Mouse (Mus musculus) forebrain, embryonic 11.5 days (tissue): ENCODE results near the gene Nos1ap. TPM values are rescaled to one million over a fixed set of nuclear protein-coding genes. Genes with fewer than 3 reads are reported as not detected.

ENCODE experiments used
- ATAC-seq: fragments of 200-750 bp; cut with Nextera tagmentation; replicated peaks from 2 replicates; pipeline ENCODE4 v1.8.0; 2017; ENCODE audit warnings: moderate TSS enrichment; ENCODE audit not compliant: low FRiP score
- DNase-seq: peaks from one replicate; pipeline ENCODE4 v3.0.0-alpha.2; 2017; ENCODE audit warnings: low spot score
- H3K27ac ChIP-seq: fragments of 300-500 bp; sonication (generic); 2 replicates; pipeline ENCODE4 v1.5.1; 2014; ENCODE audit warnings: low read depth, low read length
- H3K27me3 ChIP-seq: fragments of 300-500 bp; sonication (generic); 2 replicates; pipeline ENCODE4 v1.6.1; 2014; ENCODE audit warnings: mild to moderate bottlenecking, low read length, mixed read lengths; ENCODE audit not compliant: control insufficient read depth, insufficient read depth
- H3K36me3 ChIP-seq: fragments of 300-500 bp; sonication (generic); 2 replicates; pipeline ENCODE4 v1.6.1; 2014; ENCODE audit warnings: mild to moderate bottlenecking, low read length, moderate library complexity, mixed read lengths; ENCODE audit not compliant: control insufficient read depth, insufficient read depth
- H3K4me1 ChIP-seq: fragments of 300-500 bp; sonication (generic); replicated peaks from 2 replicates; pipeline ENCODE4 v1.6.1; 2014; ENCODE audit warnings: low read length, mixed read lengths; ENCODE audit not compliant: control insufficient read depth, insufficient read depth
- H3K4me2 ChIP-seq: fragments of 300-500 bp; sonication (generic); 2 replicates; pipeline ENCODE4 v1.6.1; 2014; ENCODE audit warnings: low read depth, mild to moderate bottlenecking, low read length, moderate library complexity, mixed read lengths; ENCODE audit not compliant: severe bottlenecking
- H3K4me3 ChIP-seq: fragments of 300-500 bp; sonication (generic); 2 replicates; pipeline ENCODE4 v1.5.1; 2014; ENCODE audit warnings: low read depth, low read length
- H3K9ac ChIP-seq: fragments of 300-500 bp; sonication (generic); 2 replicates; pipeline ENCODE4 v1.6.1; 2014; ENCODE audit warnings: low read length
- H3K9me3 ChIP-seq: fragments of 300-500 bp; sonication (generic); 2 replicates; pipeline ENCODE4 v1.6.1; 2016; ENCODE audit warnings: low read length, mixed read lengths; ENCODE audit not compliant: control insufficient read depth
- WGBS: fragments of 180-500 bp; shearing (Covaris S2); extraction: QIAGEN DNeasy Blood & Tissue Kit; methylation state at CpG from one replicate; pipeline ENCODE4 v1.1.7; 2014; 5-methylcytosine and 5-hydroxymethylcytosine counted together
- polyA plus RNA-seq: library from polyadenylated mRNA; unstranded; fragments of >200 nt; fragmentation: Nextera tagmentation; extraction: Ambion mirVana; gene quantifications from 2 replicates; pipeline ENCODE4 v1.2.1, GENCODE M21; 2014

The Nos1ap gene
- polyA plus RNA-seq, 1 experiment from 2014 or later = 19.7 TPM

DNA sequence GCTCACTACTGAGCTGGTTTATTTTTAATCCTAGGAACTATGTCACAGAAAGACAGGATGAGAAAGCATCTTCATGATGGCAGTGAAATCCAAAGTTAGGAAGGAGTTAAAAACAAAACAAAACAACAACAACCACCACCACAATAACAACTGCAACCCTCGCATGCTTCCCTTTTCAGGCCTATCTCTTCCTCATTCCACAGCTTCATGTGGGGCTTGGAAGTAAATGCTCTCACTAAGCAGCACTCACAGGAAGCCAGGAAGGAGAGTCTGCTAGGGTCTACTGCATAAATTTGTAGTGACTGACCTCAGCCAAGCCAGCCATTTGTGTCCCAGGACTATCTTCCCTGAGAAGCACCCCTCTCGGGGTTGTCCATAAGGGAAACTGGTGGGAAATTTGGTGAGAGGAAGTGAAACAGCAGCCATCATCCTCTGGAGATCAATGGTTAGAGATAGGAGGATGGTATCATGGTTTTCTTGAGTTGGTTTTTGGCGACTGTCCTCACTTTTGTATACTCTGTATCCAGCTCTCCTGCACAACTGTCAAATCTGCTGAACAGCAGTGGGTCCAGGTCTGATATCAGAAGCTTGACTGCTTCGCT, 218.4 kb downstream of the Nos1ap start:
- Histone ChIP-seq H3K4me2 (no peak overlapping the region), H3K27ac (no peak overlapping the region), H3K27me3 (no peaks in the 10 kb centered on the region), H3K9me3 (no peaks in the 10 kb centered on the region), H3K4me3 (no peak overlapping the region), H3K4me1 (no peaks in the 10 kb centered on the region; the same call in 1 of the 2 replicates), H3K36me3 (no peaks in the 10 kb centered on the region), H3K9ac (no peak overlapping the region)
- ATAC-seq (no peak), DNase-seq (no peak)
- WGBS = 82% methylated on average over 4 of the region's 4 CpGs

DNA sequence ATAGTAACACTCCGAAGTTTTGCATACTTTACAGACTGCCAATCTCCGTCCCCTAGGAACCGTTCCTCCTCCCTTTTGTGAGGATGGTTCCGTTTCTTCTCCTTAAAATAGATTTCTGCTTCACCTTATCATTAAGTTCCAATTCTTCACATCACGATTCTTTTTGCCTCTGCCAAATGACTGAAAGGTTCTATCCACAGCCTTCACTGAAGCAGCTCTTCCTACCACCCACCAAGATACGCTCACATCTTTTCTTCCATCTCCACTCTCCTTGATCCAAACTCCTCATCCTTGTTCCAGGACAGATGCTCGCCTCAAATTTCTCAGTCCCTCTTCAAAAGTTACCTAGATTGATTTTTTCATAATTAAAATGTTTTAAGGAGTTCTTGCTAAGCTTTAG, 220.8 kb downstream of the Nos1ap start:
- Histone ChIP-seq H3K27me3 (no peaks in the 10 kb centered on the region), H3K27ac (no peak overlapping the region), H3K9me3 (no peaks in the 10 kb centered on the region), H3K4me1 (no peaks in the 10 kb centered on the region; the same call in 1 of the 2 replicates), H3K4me2 (no peak overlapping the region), H3K9ac (no peak overlapping the region), H3K4me3 (no peak overlapping the region), H3K36me3 (no peaks in the 10 kb centered on the region)
- 93% methylated on average over 7 of the region's 7 CpGs for WGBS
- DNase-seq (no peak), ATAC-seq (no peak)

DNA sequence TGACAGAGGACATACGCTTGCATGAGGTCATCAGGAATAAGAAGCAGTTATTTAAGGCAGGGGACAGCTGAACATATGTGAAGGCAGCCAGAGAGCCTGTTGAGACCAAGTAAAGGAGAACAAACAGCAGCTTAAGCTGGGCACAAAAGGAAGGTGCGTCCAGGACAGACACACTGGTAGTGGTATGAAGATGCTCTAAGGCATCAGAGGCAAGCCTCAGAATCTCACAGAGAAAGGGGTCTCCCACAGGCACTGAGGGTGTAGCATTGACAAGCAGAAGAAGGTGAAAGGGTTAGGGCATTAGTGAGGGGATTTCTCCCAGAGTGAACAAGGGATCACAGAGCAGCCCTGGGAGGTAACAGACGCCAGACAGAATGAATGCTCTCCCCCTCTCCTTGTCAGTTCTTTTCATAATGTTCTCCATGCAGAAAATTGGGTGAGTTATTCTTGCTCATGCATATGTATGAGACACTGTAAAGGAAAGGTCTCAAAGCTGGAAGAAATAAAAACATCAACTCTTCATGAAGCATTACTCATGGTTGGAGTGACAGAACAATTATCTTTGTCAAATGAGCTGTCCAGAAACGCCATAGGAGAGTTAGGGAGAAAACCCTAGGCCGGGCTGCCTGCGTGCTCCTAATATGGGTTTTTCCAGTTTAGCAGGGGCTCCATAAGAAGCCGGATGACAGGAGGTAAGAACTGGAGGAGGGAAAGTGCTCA, 222.5 kb downstream of the Nos1ap start:
- peak overlapping the region; percentile 63 for H3K27ac ChIP-seq
- H3K4me3 ChIP-seq = no peak overlapping the region
- ATAC-seq (peak; percentile 90), DNase-seq (peak; percentile 58)
- H3K27me3 ChIP-seq = no peaks in the 10 kb centered on the region
- no peaks in the 10 kb centered on the region for H3K36me3 ChIP-seq
- no peaks in the 10 kb centered on the region for H3K9me3 ChIP-seq
- H3K4me1 ChIP-seq = no peaks in the 10 kb centered on the region; the same call in 1 of the 2 replicates
- H3K4me2 ChIP-seq = no peak overlapping the region
- no peak overlapping the region for H3K9ac ChIP-seq
- 31% methylated on average over 7 of the region's 7 CpGs for WGBS

DNA sequence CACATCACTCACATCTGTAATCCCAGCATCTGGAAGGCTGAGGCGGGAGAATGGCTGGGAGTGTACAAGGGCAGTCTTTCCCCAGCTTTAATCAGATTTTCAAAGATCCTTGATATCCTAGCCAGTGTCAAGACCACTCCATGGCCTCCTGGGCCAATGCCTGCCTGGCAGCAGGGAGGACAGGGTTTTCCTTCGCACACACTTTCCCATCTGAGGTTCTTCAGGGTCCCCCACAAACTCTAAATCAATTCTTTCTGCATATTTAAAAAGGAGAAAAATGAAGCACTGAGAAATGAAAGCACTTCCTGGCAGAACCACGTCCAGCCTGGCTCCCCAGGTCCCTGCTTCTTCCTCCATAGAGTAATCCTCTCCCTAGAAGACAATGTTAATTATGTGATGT, 225.9 kb downstream of the Nos1ap start:
- Histone ChIP-seq H3K27ac (no peak overlapping the region), H3K4me2 (no peak overlapping the region), H3K4me3 (no peak overlapping the region), H3K9ac (no peak overlapping the region), H3K36me3 (no peaks in the 10 kb centered on the region), H3K27me3 (no peaks in the 10 kb centered on the region), H3K9me3 (no peaks in the 10 kb centered on the region), H3K4me1 (peaks cover 2% of the 10 kb centered on the region; the same call in 1 of the 2 replicates)
- WGBS = 76% methylated on average over 3 of the region's 3 CpGs
- DNase-seq (no peak), ATAC-seq (no peak)

DNA sequence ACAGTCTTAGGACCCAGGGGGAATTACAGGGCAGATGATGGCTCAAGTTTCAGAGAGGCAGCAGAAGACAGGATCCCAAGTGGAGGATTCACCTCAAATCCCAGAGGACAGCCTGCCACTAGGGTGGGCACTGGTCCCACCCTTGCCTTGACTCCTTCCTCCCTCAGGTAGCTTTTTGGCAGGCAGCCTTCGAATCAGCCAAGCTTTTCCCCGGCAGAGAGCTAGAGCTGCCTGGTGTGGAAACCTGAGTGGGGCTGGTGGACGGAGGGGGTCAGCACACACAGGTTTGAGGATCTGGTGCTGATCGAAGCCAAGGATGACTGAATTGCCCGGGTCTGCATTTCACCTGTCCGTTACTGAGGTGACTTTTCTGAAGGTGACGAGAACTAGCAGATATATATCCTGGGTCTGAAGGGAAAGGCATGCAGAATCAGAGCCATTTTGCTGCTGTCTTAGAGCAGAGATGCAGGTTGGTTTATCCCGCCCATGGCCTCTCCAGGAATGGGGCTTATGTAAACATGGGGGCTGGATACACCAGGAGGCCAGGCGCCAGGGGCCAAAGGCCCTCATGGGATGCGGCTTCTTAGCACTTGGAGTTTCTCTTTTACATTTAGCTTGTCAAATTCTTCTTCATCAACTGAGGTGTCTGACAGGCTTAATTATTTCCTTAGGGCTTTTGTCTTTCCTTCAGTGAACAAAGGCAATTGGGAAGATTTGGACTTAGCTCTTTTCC, 229.3 kb downstream of the Nos1ap start:
- H3K4me3 ChIP-seq = no peak overlapping the region
- no peak overlapping the region for H3K27ac ChIP-seq
- ATAC-seq = no peak
- peaks cover 2% of the 10 kb centered on the region; the same call in 1 of the 2 replicates for H3K4me1 ChIP-seq
- no peak overlapping the region for H3K9ac ChIP-seq
- DNase-seq = no peak
- H3K9me3 ChIP-seq = no peaks in the 10 kb centered on the region
- 74% methylated on average over 10 of the region's 10 CpGs for WGBS
- no peaks in the 10 kb centered on the region for H3K36me3 ChIP-seq
- no peaks in the 10 kb centered on the region for H3K27me3 ChIP-seq
- no peak overlapping the region for H3K4me2 ChIP-seq

DNA sequence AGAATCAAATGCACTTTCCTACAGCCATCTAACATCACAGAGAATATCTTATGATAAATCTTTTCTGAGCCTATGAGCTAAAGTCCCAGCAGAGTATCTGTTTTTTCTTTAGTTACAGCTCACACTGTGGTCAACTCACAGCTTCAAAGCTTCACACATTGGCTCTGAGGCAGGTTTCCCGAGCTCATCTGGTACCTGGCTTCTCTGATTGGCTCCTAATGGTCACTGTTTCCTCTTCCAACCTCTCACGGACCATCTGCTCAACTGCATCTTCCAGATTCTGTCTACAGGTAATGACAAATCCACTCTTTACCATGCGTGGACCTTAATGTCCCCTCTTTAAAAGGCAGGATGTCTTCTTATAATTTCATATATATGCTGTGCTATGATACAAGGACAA, 236.3 kb downstream of the Nos1ap start:
- 78% methylated on average over 3 of the region's 3 CpGs for WGBS
- Histone ChIP-seq H3K4me1 (no peaks in the 10 kb centered on the region), H3K9me3 (no peaks in the 10 kb centered on the region), H3K9ac (no peak overlapping the region), H3K4me3 (no peak overlapping the region), H3K27ac (no peak overlapping the region), H3K27me3 (no peaks in the 10 kb centered on the region), H3K36me3 (no peaks in the 10 kb centered on the region), H3K4me2 (no peak overlapping the region)
- DNase-seq (no peak), ATAC-seq (no peak)

DNA sequence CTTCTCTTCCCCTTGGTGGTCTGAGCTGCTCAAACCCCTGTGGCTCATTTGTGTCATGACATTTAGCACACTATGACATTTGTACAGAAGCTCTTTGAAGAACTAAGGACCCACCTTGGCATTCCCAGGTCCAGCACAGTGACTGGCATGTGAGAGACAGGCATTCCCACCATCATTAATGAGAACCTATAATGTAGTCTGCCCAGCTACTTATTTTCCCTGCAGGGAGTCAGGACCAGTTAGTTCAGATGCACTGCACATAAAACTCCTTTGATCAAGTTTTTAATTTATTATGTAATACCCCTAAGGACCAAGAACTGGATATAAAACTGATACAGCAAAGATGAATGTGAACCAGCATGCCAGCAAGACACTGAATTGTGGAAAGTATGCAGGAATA, 238.6 kb downstream of the Nos1ap start:
- ATAC-seq (no peak), DNase-seq (no peak)

DNA sequence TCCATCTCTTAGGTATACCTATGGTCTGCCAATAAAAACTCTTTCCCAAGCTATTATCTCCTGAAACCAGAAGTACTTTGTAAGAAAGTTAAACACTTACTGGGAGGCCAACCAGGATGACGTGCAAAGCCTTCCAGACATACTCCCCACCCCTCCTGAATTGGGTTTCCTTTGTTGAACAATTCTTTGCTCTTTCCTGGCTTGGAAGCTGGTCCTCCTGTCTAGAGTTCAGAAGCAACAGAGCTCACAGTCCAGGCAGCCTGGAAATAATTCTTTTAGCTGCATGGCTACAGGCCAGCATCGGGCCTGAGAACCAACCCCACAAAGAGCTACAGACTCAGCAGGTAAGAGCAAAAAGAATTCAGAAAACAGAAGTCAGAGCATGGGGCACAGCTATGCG, 243.4 kb downstream of the Nos1ap start:
- no peaks in the 10 kb centered on the region for H3K36me3 ChIP-seq
- 88% methylated on average over 3 of the region's 3 CpGs for WGBS
- ATAC-seq = no peak

More for the DNA sequence above, 238.6 kb downstream of the Nos1ap start:
- H3K9me3 ChIP-seq = no peaks in the 10 kb centered on the region
- H3K27ac ChIP-seq = no peak overlapping the region
- H3K4me1 ChIP-seq = no peaks in the 10 kb centered on the region
- no peaks in the 10 kb centered on the region for H3K36me3 ChIP-seq
- H3K4me3 ChIP-seq = no peak overlapping the region
- H3K4me2 ChIP-seq = no peak overlapping the region
- H3K9ac ChIP-seq = no peak overlapping the region
- no peaks in the 10 kb centered on the region for H3K27me3 ChIP-seq

More for the DNA sequence above, 243.4 kb downstream of the Nos1ap start:
- Histone ChIP-seq H3K4me1 (no peaks in the 10 kb centered on the region), H3K9ac (no peak overlapping the region), H3K27ac (no peak overlapping the region), H3K4me2 (no peak overlapping the region), H3K9me3 (no peaks in the 10 kb centered on the region), H3K4me3 (no peak overlapping the region), H3K27me3 (no peaks in the 10 kb centered on the region)
- peak; percentile 30 for DNase-seq
